Mouse (Mus musculus) kidney, adult 2 months (tissue): ENCODE data around the gene Abcf1.

ENCODE experiments used
- CTCF ChIP-seq: fragments of 200-500 bp; conservative IDR thresholded peaks from 2 replicates; pipeline ENCODE4 v1.5.1; 2011; ENCODE audit warnings: low read depth, mild to moderate bottlenecking, control low read depth, low read length, moderate library complexity, mixed read lengths; ENCODE audit not compliant: insufficient read depth, insufficient read length
- POLR2A ChIP-seq: fragments of 200-500 bp; IDR thresholded peaks from one replicate; pipeline ENCODE4 v1.6.1; 2011; ENCODE audit warnings: low read depth, low read length, control low read depth

DNA sequence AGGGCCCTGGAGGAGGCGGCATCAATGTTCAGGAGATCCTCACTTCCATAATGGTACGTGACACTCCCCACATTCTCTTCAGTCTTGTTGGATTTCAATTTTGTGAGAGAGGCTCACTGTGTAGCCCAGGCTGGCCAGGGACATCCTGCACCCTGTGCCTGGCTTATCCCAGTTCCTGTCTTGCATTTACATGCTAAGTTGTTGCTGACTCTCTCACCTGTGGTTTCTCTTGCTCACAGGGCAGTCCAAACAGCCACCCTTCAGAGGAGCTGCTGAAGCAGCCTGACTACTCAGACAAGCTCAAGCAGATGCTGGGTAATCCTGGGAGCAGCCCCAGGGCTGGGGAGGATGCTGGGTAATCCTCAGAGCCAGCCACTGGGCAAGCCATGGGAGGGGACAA, 40.0 kb downstream of the Abcf1 start:
- TF ChIP-seq CTCF (no peak), POLR2A (no peak)
